Comparison of ENCODE assay signal across 20 mouse cellular contexts in genomic region chr11:106329128-106329527, GRCm38 (mm10). TPM values are rescaled to one million over a fixed set of nuclear protein-coding genes. Genes with fewer than 3 reads are reported as not detected.
DNase-seq lines count a peak whose midpoint lies in the region; ATAC-seq and TF ChIP-seq lines count a peak whose summit lies in the region.
"Had no signal": no experiment of that assay in that cellular context is flagged by ENCODE, and none has a peak within 500 bp of the region (broad histone marks: within the 10 kb centered on the region; RNA-seq: fewer than 3 reads in every experiment).

No protein-coding gene starts in this region.

- peak overlapping the region; percentile 83 for H3K27ac ChIP-seq in heart, postnatal 0 days (ENCODE audit: low read depth)
- H3K27ac ChIP-seq: hindbrain, embryonic 15.5 days; limb, embryonic 15.5 days; midbrain, embryonic 10.5 days; neural tube, embryonic 12.5 days; stomach, postnatal 0 days had no signal

- peak; percentile 27 to 53 for DNase-seq in heart, adult 18-20 months
- DNase-seq in heart, adult 8-10 months (ENCODE audit: low spot score) = no peak
- peak; percentile 41 for DNase-seq in 416B (ENCODE audit: low read depth)
- peak; percentile 42 to 44 for DNase-seq in heart, adult 9 months (ENCODE audit: low spot score in 2 of 2)
- peak; percentile 88 for DNase-seq in heart, postnatal 0 days (ENCODE audit: low spot score)
- DNase-seq in thymus, postnatal 14 days = no peak
- no peak for DNase-seq in cerebellum, postnatal 14 days

- no peaks in the 10 kb centered on the region for H3K27me3 ChIP-seq in heart, postnatal 0 days (ENCODE audit: control insufficient read depth, insufficient read depth, low read length)
- H3K27me3 ChIP-seq: hindbrain, embryonic 15.5 days; limb, embryonic 15.5 days; neural tube, embryonic 12.5 days had no signal

- H3K4me1 ChIP-seq in heart, postnatal 0 days (ENCODE audit: control insufficient read depth, insufficient read depth) = peaks cover 15% of the 10 kb centered on the region; the same call in 1 of the 2 replicates
- H3K4me1 ChIP-seq: hindbrain, embryonic 15.5 days; neural tube, embryonic 12.5 days had no signal

- WGBS in heart, postnatal 0 days = 14% methylated on average over 6 of the region's 6 CpGs

- H3K9me3 ChIP-seq in heart, postnatal 0 days (replicated peaks; ENCODE audit: control insufficient read depth, low read length) = no peaks in the 10 kb centered on the region
- H3K9me3 ChIP-seq: hindbrain, embryonic 15.5 days; limb, embryonic 15.5 days; midbrain, embryonic 10.5 days; neural tube, embryonic 12.5 days had no signal

- no peak for TF ChIP-seq CTCF in heart, postnatal 0 days (IDR thresholded peaks at IDR 0.05; ENCODE audit: low read depth)

- ATAC-seq in heart, postnatal 0 days (ENCODE audit: insufficient read depth, low read depth) = peak; percentile 93
- no peak for ATAC-seq in megakaryocyte-erythroid progenitor cell, adult 5-6 weeks (replicated peaks; ENCODE audit: low FRiP score, low TSS enrichment, poor library complexity, severe bottlenecking)

- peak; percentile 76 for TF ChIP-seq EP300 in heart, postnatal 0 days (IDR thresholded peaks at IDR 0.05; ENCODE audit: low read depth)

- H3K4me3 ChIP-seq in heart, postnatal 0 days (ENCODE audit: low read depth, low read length) = no peak overlapping the region
- H3K4me3 ChIP-seq: hindbrain, embryonic 15.5 days; limb, embryonic 15.5 days; midbrain, embryonic 10.5 days; neural tube, embryonic 12.5 days had no signal

- H3K9ac ChIP-seq in heart, postnatal 0 days (replicated peaks; ENCODE audit: low read depth, low read length) = no peak overlapping the region
- H3K9ac ChIP-seq: hindbrain, embryonic 15.5 days; limb, embryonic 15.5 days; lung, embryonic 14.5 days; neural tube, embryonic 12.5 days had no signal

- H3K4me2 ChIP-seq in heart, postnatal 0 days (ENCODE audit: low read depth, low read length) = peak overlapping the region; percentile 18; the same call in 1 of the 2 replicates
- H3K4me2 ChIP-seq: hindbrain, embryonic 15.5 days; limb, embryonic 15.5 days; lung, embryonic 14.5 days; neural tube, embryonic 12.5 days had no signal

- H3K36me3 ChIP-seq in heart, postnatal 0 days (replicated peaks; ENCODE audit: control insufficient read depth, insufficient read depth, low read length) = no peaks in the 10 kb centered on the region
- H3K36me3 ChIP-seq: hindbrain, embryonic 15.5 days; limb, embryonic 15.5 days; midbrain, embryonic 10.5 days; neural tube, embryonic 12.5 days had no signal

RNA-seq across cellular contexts. Expression of gene Cd79b, which starts 14.6 kb away (rescaled TPM):
- total RNA-seq in heart, adult 18-20 months (2021) = 10 to 100 TPM in 1 of 2 experiments, 1 to 10 TPM in 1; 2.0 to 14.1 TPM
- 1 to 10 TPM in 2 of 4 experiments, under 1 TPM in 2; 0.52 to 2.3 (median 1.0) TPM for total RNA-seq in heart, adult 8-10 months (2022)
- 0.19 and 2.2 TPM in 2 replicates for total RNA-seq in heart, postnatal 0 days (2014; rRNA removed; ENCODE audit: low replicate concordance)
- 1.2 and 1.3 TPM in 2 replicates for polyA plus RNA-seq in heart, postnatal 0 days (2015; fragmentation: Nextera tagmentation; extraction: Ambion mirVana)
- 5.1 and 21.6 TPM in 2 replicates for total RNA-seq in megakaryocyte-erythroid progenitor cell, adult 5-6 weeks (2014; fragmentation: Nextera tagmentation)
- total RNA-seq in megakaryocyte-erythroid progenitor cell, adult 5-6 weeks (2017) = 1.4 and 3.5 TPM in 2 replicates
- polyA plus RNA-seq: C2C12 had no signal

RNA-seq across cellular contexts. Expression of gene Scn4a, which starts 24.0 kb away (rescaled TPM):
- total RNA-seq in heart, adult 18-20 months (2021) = 10 to 100 TPM; 22.6 to 23.8 TPM
- 10 to 100 TPM; 23.9 to 46.8 (median 31.4) TPM for total RNA-seq in heart, adult 8-10 months (2022)
- total RNA-seq in heart, postnatal 0 days (2014; rRNA removed; ENCODE audit: low replicate concordance) = 0.70 and 0.76 TPM in 2 replicates
- polyA plus RNA-seq in heart, postnatal 0 days (2015; fragmentation: Nextera tagmentation; extraction: Ambion mirVana) = 0.23 and 0.51 TPM in 2 replicates
- total RNA-seq in megakaryocyte-erythroid progenitor cell, adult 5-6 weeks (2014; fragmentation: Nextera tagmentation) = 0.11 TPM in 1 of 2 replicates, not detected in the other
- not detected in 2 replicates for total RNA-seq in megakaryocyte-erythroid progenitor cell, adult 5-6 weeks (2017)
- polyA plus RNA-seq: forebrain, embryonic 11.5 days; hindbrain, embryonic 15.5 days had no signal

RNA-seq across cellular contexts. Expression of gene Gh, which starts 27.5 kb away (rescaled TPM):
- total RNA-seq in heart, adult 18-20 months (2021) = not detected
- total RNA-seq in heart, adult 8-10 months (2022) = not detected
- total RNA-seq in heart, postnatal 0 days (2014; rRNA removed; ENCODE audit: low replicate concordance) = not detected in 2 replicates
- polyA plus RNA-seq in heart, postnatal 0 days (2015; fragmentation: Nextera tagmentation; extraction: Ambion mirVana) = not detected in 2 replicates
- total RNA-seq in megakaryocyte-erythroid progenitor cell, adult 5-6 weeks (2014; fragmentation: Nextera tagmentation) = not detected in 2 replicates
- not detected in 2 replicates for total RNA-seq in megakaryocyte-erythroid progenitor cell, adult 5-6 weeks (2017)
- total RNA-seq: adrenal gland, adult 18-20 months; ES-E14; gastrocnemius, postnatal 4 days; left cerebral cortex, postnatal 10 days had no signal
- polyA plus RNA-seq: C2C12; forebrain, embryonic 11.5 days; hindbrain, embryonic 15.5 days; limb, embryonic 15.5 days; lung, embryonic 14.5 days; midbrain, embryonic 10.5 days; neural tube, embryonic 12.5 days; stomach, postnatal 0 days had no signal

RNA-seq across cellular contexts. Expression of gene Prr29, which starts 36.1 kb away (rescaled TPM):
- 1 to 10 TPM in 1 of 2 experiments, under 1 TPM in 1; 0.57 to 1.3 TPM for total RNA-seq in heart, adult 18-20 months (2021)
- 1 to 10 TPM in 3 of 4 experiments, under 1 TPM in 1; 0.75 to 1.8 (median 1.5) TPM for total RNA-seq in heart, adult 8-10 months (2022)
- total RNA-seq in heart, postnatal 0 days (2014; rRNA removed; ENCODE audit: low replicate concordance) = 0.50 TPM in 1 of 2 replicates, not detected in the other
- 0.49 and 0.55 TPM in 2 replicates for polyA plus RNA-seq in heart, postnatal 0 days (2015; fragmentation: Nextera tagmentation; extraction: Ambion mirVana)
- 4.6 TPM in 1 of 2 replicates, not detected in the other for total RNA-seq in megakaryocyte-erythroid progenitor cell, adult 5-6 weeks (2014; fragmentation: Nextera tagmentation)
- not detected in 2 replicates for total RNA-seq in megakaryocyte-erythroid progenitor cell, adult 5-6 weeks (2017)
- total RNA-seq: adrenal gland, adult 18-20 months; ES-E14; left cerebral cortex, postnatal 10 days had no signal
- polyA plus RNA-seq: C2C12; forebrain, embryonic 11.5 days; hindbrain, embryonic 15.5 days; neural tube, embryonic 12.5 days had no signal

RNA-seq across cellular contexts. Expression of gene Tcam1, which starts 52.7 kb away (rescaled TPM):
- total RNA-seq in heart, adult 18-20 months (2021) = not detected
- total RNA-seq in heart, adult 8-10 months (2022) = under 1 TPM in 1 of 4 experiments, not detected in 3; 0.08 TPM
- total RNA-seq in heart, postnatal 0 days (2014; rRNA removed; ENCODE audit: low replicate concordance) = not detected in 2 replicates
- 0.04 TPM in 1 of 2 replicates, not detected in the other for polyA plus RNA-seq in heart, postnatal 0 days (2015; fragmentation: Nextera tagmentation; extraction: Ambion mirVana)
- 1.4 and 3.5 TPM in 2 replicates for total RNA-seq in megakaryocyte-erythroid progenitor cell, adult 5-6 weeks (2014; fragmentation: Nextera tagmentation)
- total RNA-seq in megakaryocyte-erythroid progenitor cell, adult 5-6 weeks (2017) = 2.1 and 3.7 TPM in 2 replicates

Comparison
In these comparisons a context has a peak if more than half of its experiments do, and no peak if none do; other contexts are left out.
1. DNase-seq: peak in heart, adult 18-20 months (2 of 2), 416B (single experiment), heart, adult 9 months (2 of 2) and heart, postnatal 0 days (single experiment); none in heart, adult 8-10 months (single experiment), thymus, postnatal 14 days (single experiment) and cerebellum, postnatal 14 days (0 of 2).
2. RNA of gene Scn4a, which starts 24.0 kb away (total RNA-seq): 23.9 to 46.8 TPM in heart, adult 8-10 months and 22.6 to 23.8 TPM in heart, adult 18-20 months; 0.70 to 0.76 TPM in heart, postnatal 0 days and 0.11 TPM in megakaryocyte-erythroid progenitor cell, adult 5-6 weeks; every median in the first group is over 10 times any median in the second.